Mouse (Mus musculus): Measurements from ENCODE around the gene Arih1. TPM values are rescaled to one million over a fixed set of nuclear protein-coding genes. Genes with fewer than 3 reads are reported as not detected.
"Not testable (repeated sequence)": the region's sequence is repeated elsewhere in the genome, so short reads cannot be mapped to it uniquely, and the experiment has no call there.

Arih1 gene
- total RNA-seq, 4 experiments from 2014 or later, result 93.4 to 113 (median 105) TPM

DNA sequence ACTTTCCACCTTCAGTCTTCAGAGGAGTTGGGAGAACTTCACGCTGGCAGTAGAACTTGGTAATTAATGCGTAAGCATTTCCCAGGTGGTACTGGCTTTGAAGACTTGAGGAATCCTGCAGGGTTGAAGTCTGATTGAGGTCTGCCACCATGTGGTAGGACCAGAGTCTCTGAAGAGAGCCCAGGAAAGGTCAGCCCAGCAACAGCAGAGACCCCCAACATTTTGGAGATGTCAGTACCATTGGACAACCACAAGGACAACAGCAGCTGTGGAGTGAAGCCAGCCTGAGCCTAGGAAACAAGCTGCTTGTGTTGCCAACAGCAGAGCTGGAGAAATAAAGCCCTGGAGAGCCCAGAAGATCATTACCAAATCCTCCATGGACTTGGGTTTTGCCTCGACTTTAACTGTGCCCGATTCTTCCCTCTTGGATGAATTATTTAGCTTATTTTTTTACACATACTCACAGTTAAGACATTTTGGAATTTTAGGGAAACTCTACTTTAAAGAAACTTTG is 27.4 kb downstream of the Arih1 start:
- no peak for DNase-seq (ENCODE audit: low spot score in 2 of 2)

DNA sequence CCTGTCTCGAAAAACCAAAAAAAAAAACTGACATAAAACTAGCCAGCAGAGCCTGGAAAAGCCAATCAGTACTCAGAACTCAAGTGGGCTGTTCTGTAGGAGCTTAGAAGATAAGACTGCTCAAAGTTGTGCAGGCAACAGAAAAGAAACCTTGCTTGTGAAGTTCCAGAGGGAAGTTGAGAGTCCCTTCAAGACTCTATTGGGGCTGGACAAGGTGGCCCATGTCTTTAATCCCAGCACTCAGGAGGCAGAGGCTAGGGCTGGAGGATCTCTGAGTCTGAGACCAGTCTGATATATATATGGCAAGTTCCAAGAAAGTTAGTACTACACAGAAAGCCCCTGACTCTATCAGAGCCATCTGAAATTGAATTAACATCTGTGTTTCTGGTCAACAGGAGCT is 28.0 kb downstream of the Arih1 start:
- DNase-seq (ENCODE audit: low spot score in 2 of 2), result no peak

DNA sequence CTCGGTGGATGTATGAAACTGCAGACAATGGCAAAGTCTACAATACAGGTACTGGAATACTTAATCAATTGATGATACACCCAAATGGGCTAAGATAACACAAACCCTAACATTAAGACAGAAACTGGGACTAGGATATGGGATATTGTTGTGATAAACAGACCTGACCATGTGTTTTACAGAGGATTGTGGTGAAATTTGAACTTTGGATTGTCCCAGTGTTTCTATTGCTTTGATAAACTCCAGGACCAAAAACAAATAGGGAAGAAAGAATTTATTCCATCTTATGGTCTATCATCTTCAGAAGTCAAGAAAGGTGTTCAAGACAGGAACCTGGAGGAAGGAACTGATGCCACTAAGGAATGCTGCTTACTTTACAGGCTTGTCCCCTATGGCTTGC is 28.7 kb downstream of the Arih1 start:
- DNase-seq (ENCODE audit: low spot score in 2 of 2), result no peak

DNA sequence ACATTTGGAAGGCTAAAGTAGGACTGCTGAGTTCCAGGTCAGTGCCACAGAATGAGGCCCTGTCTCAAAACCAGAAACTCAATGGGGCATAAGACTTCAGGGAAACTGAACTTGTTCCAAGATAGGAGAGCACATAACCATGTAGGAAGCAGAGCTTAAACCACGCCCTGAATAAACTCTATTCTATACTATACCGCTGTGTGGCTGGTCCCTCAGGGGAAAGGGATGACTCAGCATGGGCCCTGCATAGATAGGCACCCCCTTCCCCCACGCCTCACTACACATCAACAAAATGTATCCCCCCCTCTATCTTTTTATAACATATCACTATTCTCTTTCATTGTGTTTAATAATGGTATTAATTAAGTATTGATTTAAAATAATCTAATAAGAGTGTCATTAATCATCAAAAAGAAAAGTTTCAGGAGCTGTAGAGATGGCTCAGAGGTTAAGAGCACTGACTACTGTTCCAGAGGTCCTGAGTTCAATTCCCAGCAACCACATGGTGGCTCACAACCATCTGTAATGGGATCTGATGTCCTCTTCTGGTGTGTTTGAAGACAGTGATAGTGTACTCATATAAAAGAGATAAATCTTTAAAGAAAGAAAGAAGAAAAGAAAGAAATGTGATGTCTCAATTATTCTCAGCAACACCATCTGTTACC is 30.9 kb downstream of the Arih1 start:
- DNase-seq (ENCODE audit: low spot score in 2 of 2), result no peak

DNA sequence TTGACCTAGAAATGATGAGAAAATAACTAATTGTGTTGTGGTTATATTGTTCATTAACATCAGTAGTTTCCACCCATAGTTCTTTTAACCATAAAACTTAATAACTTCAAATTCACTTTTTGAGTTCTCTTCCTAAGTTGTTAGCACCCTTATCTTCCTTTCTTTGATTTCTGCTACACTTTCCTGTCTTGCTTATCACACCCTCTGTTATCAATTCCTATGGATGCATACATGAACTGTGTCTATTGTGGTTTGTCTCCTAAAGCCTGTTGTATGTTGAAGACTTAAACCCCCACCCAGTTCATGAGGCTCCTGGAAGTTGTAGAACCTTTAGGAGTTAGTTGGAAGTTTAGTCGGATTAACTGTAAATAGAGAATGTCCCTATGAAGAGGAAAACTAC is 52.7 kb downstream of the Arih1 start:
- DNase-seq (ENCODE audit: low spot score in 2 of 2), result no peak

DNA sequence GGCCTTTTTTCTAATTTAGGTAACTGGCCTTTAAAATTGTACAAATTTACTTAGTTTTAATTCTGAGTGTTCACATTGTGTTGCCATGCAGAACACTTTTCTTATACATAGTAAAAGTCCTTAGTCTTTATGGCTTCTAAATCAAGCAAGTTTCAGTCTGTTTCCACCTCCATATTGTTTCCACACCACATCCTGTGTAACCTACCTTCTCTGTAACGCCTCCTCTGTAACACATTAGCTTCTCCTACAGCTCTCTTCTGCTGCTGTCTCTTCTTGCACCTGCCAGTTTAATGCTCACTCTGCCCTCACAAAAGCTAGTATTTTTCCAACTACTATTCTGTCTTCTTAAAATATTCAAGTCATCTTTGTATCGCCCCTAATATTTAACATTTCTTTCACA is 54.8 kb downstream of the Arih1 start:
- DNase-seq (ENCODE audit: low spot score in 2 of 2), result no peak

DNA sequence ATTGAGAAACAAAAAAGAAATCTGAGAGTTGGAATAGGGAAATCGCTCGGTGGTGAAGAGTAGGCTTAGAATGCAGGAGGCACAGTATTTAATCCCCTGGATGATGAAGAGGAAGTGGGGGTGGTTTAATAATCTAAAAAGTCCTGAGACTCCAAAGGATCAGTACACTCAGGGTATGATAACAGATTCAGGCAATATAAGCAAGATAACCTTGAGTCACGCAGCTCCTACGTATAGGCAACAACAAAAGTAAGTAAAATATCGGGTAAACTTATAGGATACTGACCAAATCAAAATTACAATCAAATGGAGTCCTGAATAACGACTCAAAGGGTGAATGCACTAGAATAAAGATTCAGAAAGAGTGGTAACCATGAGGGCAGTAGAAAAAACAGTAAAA is 65.9 kb downstream of the Arih1 start:
- DNase-seq (ENCODE audit: low spot score in 2 of 2), result no peak

DNA sequence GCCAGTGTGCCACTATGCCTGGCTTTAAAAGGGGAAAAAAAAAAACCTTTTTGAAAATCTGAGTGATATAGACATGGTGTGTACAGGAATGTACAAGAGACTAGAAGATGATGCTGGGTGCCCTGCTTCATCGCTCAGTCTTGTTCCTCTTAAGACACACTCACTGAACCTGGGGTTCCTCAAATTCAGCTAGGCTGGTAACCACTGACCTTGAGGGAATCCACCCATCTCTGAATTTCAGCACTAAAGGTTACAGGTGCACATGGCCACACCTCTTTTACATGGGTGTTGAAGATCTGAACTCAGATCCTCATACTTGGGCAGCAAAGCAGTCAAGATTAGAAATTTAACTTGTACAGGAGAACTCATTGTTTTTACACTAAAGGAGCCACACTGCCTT is 79.1 kb downstream of the Arih1 start:
- no peak for DNase-seq (ENCODE audit: low spot score in 2 of 2)

DNA sequence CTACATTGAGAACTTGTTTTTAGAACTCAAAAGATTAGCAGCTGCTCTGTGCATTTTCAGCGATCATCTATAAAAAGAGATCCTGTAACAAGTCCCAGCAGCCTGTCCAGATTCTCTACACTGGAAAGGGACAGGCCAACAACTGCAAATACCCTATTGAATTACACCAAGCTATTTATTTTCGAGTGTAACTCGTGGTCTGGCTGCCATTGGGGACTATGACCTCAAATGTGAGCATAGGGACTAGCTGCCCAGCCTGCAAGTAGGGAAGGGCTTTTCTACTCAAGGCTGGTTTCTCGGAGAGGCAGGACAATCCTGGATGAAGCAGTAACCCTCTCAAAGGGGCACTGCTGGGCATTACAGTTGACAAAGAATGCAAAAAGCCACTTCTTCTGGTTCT is 97.3 kb downstream of the Arih1 start:
- DNase-seq (ENCODE audit: low spot score in 2 of 2), result no peak

DNA sequence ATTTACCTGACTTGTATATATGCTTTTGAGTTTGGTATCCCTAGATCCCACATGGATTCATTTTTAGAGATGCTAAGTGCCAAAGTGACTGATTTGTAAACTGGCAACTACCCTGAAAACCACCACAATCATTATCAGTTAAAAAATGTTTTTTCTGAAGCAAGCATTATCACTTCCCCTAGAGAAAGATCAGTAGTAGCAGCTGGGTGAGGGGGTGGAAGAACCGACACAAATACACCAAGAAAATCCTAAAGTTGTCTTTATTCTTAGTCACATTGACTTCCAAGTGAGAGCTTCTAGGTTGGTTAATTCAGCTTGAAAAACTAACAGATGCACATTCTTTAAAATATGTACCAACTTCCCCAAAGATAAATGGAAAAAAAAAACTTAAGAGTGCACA is 98.1 kb downstream of the Arih1 start:
- DNase-seq (ENCODE audit: low spot score in 2 of 2), result no peak

DNA sequence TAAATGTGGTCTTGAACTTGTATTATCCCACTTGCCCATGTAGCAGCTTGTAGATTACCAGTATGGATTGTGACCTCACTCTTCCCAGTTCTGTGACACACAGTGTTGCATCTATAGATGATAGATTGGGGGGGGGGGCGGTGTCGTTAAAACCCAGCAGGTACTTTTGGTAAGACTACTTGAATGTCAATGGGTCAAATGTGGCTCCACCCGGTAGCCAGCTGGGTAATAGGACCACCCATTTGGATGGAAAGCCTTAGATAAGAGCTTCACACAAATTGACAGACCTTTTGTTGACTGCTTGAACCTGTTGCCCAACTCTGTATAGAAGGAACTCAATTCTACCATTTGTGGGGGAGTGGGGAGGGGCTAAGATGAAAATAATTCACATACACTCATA is 99.0 kb downstream of the Arih1 start:
- DNase-seq (ENCODE audit: low spot score in 2 of 2), result no peak

DNA sequence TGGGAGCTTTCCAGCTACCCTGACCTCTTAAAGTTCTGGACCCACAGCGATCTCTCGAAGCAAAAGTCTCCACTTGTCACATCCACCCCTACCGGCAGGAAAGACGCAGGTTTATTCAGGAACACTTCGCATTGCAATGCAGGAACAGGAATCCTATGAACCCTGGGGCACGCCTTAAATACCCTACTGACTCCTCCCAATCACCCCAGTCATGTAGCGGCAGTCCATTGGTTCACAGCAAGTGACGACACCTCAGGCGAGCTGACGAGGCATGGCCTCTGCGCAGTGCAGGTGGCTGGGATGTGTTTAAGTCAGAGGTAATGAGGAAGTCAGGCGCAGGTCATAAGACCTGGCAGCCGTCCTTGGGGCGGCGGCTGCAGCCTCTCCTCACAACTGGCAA is 110.8 kb downstream of the Arih1 start:
- DNase-seq (ENCODE audit: low spot score in 2 of 2), result no peak

DNA sequence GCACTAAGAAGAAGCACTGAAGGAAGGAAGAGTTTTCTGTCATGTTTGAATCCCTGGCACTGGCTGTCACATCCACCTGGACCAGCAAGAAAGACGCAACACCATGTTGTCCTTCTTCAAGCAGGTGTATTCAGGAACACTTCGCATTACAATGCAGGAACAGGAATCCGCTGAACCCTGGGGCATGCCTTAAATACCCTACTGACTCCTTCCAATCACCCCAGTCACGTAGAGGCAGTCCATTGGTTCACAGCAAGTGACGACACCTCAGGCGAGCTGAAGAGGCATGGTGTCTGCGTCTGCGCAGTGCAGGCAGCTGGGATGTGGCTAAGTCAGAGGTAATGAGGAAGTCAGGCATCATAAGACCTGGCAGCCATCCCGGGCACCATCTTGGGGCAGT is 116.8 kb downstream of the Arih1 start:
- no peak for DNase-seq (ENCODE audit: low spot score in 2 of 2)

DNA sequence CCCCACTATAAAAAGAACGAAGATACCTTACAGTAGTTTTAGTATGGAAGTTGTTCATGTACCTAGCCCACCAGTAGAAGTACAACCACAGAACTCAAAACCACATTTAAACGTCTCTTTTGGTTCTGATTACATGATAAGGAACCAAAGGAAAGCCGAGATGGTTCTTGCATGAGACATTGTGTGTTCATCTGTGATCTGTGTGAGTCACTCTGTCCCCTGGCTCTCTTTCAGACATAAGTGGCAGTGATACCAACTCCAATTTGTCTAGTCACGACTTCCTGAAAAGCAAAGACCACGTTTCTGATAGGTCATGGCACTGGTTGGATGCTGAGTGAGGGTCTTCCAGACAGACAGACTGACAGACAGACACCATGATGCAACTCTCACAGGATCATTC is 117.2 kb downstream of the Arih1 start:
- DNase-seq (ENCODE audit: low spot score in 2 of 2), result no peak

DNA sequence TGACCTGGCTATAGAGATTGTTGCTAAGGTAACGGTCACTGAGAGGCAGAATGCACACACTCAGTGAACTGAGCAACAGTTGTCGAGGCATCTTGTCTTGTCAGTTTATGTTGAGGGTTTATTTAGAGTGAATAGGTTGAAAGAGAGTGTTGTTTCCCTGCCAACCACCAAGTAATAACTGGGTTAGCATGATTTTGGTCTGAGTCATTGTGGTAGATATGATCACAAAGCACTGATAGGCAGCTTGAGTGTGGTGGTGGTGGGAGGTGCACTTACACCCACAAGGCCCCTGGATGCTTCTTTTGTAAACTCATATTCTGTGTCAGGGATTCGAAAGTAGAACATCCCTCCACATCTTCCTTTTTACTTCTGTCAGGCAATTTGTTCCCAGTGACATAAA is 125.9 kb downstream of the Arih1 start:
- not testable (repeated sequence) for DNase-seq (ENCODE audit: low spot score in 2 of 2)

DNA sequence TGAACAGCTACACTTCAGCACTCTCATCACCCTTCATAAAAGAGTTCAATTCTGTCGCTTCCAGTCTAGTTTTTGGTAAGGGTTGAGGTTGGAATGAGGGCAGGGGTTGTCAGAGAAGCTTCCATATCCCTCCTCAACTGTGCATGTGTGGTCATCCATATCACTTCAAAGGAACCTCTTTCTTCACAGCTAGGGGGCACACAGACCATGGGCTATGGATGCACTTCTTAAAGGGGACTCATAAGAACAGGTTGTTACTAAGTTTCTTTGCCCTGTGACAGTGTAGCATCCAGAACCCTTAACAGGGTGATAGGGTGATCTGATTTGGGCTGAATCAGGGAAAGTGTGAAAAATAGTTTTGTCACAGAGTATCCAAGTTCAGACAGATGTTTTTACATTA is 128.4 kb downstream of the Arih1 start:
- not testable (repeated sequence) for DNase-seq (ENCODE audit: low spot score in 2 of 2)

DNA sequence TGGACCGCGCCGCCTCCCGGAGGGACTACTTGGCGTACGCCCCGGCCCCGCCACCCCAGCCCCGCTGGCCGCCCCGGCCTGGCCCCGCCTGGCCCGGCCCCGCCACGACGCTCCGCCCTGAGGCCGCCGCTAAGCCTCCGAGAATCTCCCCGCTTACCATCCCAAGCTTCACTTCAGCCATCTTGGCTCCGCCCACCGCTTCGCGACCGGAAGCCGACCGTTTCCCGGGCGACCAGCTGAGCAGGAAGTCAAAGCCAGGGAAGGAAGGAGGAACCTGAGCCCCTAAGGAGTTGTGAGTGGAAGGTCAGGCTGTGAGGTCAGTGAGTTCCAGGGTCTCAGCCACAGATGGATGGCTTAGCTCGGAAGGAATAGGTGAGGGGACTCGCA is 133.2 kb downstream of the Arih1 start, which contains the start of gene Bbs4:
Gene Bbs4 (minus strand): TSS at position 256 of the 387 bp plus-strand sequence.
- DNase-seq (ENCODE audit: low spot score in 2 of 2), result peak; percentile 76 to 83

DNA sequence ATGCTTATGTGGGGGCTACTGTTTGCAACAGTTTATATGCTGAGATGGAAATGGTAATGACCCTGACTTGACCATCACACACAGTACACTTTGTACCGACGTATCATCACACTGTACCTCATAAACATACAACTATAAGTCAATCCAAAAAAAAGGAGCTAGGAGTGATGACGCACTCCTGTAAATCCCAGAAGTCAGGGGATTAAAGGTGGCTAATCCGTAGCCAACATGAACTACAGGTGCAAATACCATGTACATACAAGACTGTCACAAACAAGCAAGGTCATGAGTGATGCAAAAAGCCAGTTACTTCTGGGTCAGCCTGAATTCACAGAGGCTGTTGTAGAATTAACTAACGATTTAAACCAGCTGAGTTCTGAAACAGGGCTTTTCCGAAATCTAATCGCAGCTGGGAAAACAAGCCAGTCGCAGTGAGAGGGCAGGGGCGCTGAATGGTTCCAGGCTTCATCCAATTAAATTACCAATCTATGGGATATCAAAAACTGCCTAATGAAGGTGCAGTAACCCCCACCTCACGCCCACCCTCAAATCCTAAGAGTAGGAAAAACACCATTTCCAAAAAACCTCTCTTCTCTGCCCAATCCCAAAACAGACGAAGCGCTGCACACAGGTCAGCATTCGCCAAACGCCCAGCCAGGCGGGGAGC is 133.7 kb downstream of the Arih1 start:
- no peak for DNase-seq (ENCODE audit: low spot score in 2 of 2)

DNA sequence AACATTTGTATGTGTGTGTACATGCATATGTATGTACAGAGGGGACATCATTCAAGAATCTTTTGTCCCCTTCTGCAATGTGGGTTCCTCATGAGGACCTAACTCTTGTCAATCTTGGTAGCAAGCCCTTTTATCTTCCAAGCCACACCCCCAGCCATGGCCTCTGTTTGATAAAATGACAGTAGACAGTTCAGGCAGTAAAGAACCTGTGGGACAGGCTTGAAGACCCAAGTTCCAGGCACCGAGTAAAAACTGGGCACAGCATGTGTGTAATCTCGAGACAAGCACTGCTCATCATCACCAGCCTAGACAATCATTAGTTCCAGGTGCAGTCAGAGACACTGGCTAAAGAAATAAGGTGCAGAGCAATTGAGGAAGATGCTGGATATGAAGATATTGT is 140.2 kb downstream of the Arih1 start:
- DNase-seq (ENCODE audit: low spot score in 2 of 2), result no peak

DNA sequence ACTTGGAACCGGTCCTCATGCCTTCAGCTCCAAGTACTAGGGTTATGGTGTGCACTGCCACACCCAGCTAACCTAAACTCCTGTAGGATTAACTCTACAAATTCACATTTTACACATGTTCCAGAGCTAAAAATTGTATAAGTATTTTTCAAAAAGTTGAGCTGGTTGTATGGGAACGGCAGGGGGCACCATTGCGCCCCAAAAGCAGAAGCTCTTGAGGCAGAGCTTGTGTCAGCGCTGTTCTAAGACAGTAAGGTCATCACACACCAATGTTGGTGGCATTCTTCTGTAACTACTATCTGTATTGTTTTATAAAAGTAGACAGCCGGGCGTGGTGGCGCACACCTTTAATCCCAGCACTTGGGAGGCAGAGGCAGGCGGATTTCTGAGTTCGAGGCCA is 146.4 kb downstream of the Arih1 start:
- no peak for DNase-seq (ENCODE audit: low spot score in 2 of 2)

DNA sequence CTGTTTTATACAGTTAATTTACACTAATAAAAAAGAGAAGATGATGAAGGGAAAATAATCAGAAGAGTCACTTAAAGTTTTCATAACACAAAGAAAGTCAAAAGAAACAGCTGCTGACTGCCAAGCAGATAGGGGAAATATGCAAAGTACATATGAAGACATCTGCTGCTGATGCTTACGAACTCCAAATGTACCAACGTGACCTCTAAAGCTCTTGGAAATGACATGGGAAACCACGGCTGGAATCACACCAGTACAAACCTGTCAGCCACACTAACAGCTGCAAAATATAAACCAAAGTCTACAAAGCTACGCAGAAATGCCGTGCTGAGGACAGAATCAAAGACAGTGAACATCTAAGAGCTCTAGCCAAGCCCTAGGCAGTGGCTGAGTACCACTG is 147.3 kb downstream of the Arih1 start:
- DNase-seq (ENCODE audit: low spot score in 2 of 2), result no peak

DNA sequence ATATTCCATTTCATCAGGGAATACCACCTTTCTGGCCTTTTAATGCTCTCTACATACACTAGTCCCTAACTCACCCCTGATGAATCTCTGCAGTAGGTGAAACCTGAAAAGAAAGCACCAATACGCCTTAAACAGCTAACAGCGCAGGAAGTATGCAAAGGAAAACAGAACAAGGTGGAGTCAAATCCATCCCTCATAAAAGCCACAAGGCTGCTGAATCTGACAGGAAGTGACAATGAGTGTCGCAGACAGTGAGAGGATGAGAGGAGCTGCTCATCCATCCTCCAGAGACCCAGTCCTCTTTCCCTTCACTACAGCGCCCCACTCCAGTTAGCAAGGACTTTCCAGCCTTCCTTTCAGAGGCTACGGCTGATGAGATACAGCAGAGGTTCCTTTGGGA is 148.0 kb downstream of the Arih1 start:
- no peak for DNase-seq (ENCODE audit: low spot score in 2 of 2)

Data from layer of hippocampus, adult 8-10 months (tissue).